Mouse (Mus musculus) induced T-regulatory cell, adult 2 months (primary cell): ENCODE data around the gene Mpz.

ENCODE experiments used
- DNase-seq: peaks from one replicate; pipeline ENCODE4 v3.0.0-alpha.2; 2012; ENCODE audit warnings: low read depth

Mpz gene

DNA sequence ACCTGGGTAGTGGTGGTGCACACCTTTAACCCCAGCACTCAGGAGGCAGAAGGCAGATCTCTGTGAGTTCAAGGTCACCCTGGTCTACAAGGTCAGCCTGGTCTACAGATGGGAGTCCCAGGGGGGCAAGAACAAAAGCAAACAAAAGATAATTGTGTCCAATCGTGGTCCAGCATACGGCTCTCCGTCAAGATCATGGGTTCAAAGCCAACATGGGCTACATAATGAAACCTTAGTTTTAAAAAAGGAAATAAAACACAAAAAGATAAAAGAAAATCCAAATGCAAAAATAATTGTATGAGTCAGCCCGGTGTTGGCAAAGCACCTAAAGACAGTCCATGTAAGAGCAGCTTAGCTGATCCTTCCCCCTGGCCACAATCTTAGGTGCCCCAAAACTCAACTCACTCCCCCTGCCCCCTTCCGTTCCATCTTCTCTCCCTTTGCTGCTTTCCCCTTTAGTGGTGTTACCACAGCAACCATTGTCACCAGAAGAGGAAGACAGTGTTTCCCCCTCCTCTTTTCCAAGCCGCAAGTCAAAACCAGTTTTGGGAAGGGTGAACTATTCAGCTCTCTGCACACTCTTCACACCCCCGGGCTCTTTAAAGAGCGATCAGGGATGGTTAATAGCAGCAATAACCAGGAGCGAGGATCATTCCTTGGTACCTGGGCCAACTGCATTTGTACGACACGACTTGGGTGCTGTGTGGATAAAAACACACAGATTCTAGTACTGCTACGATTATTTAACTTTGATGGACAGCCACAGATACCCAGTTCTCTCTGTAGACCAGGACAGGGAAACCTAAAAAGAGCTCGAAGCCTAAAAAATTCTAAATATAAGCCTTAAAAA is 37.6 kb downstream of the Mpz start:
- DNase-seq: no peak

DNA sequence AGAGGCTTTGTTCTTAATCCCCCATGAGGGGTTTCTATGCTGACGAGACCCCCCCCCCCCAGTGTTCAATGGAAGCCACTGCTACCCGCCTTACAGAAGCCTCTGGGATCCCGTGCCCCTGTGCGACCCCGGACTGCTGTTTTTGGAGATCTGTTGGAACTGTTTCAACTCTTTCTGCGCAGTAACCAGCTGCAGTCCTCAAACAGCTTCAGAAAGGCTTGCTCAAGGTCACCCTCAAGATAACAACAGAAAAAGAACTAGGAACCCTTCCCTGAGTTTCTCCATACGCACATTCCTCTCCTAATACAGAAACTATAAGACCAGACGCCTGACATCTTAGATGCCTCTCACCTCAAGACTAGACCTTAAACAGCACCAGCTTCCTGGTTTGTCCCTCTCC is 38.5 kb downstream of the Mpz start:
- DNase-seq: no peak

DNA sequence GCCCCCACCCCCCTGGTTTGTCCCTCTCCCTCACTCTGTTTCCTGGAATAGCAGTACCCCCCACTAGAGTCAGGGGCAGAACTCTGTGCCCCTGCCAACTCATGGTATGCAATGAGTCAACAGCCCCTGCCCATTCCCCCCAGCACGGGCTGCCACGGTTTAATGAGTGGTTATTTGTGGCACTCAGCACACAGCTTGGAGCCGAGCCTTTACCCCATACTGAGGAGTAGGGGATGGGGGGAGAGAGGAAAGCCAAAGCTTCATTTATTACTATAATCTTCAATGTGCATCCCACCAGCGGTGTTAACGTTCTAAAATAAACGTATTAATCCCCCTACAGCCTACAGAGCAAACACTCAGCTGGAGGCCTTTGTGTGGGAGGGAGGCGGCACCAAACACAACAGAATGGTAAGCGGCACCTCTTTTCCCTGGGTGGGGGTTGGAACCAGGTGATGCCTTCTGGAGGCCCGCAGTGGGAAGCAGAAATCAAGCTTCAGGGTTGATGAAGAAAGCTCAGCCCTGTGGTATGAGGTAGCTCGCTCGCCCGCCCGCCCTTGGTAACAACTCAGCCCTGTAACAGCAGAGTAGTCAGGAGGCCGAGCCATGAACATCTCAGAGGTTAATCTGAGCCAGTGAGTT is 39.1 kb downstream of the Mpz start:
- no peak for DNase-seq

DNA sequence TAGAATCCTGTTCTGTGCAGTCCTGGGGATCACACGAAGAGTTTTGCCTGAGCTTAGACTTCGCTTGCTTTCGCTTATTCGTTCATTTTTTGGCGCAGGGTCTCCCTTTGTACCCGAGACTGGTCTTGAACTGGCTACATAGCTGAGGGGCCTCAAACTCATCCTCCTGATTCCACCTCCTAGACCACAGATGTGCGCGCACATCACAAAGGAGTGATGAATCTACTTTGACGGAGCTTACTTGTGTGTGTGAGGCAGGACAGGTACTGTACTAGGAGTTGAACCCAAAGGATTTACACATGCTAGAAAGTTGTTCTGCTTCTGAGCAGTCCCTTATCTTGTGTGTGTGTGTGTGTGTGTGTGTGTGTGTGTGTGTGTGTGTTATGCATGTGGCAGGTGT is 40.3 kb downstream of the Mpz start:
- no peak for DNase-seq

DNA sequence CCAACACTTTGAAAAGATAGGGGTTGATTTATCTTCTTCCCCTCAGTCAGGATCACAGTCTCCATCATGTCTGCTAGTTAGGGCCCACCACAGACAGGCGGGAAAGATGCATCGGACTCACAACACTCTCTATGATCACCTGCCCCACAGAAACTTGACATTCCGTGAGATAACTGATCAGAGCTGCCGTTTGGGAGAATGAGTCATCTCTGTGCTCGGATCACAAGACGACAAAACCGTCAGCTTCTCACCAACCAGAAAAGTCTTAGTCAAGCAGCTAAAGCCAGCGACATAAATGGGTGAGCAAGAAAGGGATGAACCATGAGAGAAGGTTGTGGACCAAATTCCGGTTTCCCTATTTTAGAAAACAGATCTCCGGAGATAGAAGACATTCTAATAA is 41.8 kb downstream of the Mpz start:
- DNase-seq: no peak

DNA sequence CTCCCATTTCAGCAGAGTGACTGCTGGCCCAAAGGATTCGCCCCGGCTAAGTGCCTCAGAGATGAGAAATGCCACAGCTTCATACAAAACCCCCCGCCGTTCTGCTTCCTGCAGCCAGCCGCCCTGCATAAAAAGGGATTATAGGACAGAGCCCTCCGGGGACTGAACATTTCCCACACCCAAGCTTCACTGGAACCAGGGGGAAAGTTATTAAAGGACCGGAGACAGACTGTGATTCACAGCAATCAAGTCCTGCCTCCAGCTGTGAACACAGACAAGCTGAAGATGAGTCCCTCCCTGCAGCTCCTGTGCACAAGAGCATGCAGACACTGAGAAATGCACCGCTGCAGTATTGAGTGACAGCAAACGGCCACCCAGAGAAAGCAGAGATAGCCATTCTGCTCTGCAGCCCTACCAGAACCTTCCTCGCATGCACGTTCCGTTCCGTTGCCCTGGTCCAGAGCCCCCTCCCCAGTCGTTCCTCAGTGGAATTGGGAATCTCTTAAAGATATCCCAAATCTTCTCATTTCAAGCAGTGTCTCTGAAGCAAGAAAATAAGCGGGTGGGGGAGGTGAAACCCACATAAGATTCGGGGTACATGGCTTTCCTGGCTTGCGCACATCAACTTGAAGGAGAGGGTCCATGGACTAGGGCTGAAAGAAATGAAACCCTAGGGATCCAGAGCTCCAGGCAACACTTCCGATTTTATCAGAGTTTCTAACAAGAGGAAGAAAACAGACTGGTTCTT is 42.8 kb downstream of the Mpz start:
- DNase-seq: no peak

DNA sequence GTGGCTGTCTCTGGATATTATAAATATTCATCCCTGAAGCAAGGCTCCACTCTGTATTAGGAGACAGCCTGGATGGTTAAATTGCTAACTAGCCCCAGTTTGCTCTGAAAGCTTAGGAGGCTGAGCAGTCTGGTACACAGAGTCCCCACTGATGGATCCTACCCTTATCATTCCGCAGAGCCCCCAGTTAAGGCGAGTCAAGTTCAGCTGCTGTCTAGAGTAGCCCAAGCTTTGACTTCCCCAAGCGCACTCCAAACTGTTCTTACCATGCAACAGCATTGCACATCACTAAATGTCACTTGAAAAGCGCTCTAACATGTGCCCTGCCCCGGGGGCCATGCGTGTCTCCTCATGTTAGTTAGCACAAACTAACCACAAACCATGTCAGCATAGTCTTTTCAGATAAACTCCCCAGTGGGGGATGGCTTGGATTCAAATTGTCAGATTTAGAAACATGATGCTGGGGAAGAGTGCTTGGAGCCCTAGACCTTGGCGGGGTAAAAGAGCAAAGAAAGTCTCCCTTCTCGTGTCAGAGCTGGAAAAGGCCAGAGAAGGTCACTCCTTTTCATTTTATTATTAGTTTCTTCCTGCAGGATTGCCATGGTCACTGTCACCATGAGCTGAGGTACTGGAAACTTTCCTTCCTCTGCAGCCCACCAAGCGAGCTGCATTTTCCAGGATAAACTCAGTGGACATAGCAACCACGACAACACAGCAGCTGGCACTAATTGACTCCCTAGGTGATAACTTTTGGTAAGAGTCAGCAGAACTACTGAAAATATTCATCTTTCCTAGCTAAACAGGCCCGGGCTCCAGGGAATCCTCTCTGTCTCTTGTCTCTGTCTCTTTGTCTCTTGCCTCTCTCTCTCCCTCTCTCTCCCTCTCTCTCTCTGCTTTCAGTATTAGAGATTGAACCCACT is 43.7 kb downstream of the Mpz start:
- no peak for DNase-seq

DNA sequence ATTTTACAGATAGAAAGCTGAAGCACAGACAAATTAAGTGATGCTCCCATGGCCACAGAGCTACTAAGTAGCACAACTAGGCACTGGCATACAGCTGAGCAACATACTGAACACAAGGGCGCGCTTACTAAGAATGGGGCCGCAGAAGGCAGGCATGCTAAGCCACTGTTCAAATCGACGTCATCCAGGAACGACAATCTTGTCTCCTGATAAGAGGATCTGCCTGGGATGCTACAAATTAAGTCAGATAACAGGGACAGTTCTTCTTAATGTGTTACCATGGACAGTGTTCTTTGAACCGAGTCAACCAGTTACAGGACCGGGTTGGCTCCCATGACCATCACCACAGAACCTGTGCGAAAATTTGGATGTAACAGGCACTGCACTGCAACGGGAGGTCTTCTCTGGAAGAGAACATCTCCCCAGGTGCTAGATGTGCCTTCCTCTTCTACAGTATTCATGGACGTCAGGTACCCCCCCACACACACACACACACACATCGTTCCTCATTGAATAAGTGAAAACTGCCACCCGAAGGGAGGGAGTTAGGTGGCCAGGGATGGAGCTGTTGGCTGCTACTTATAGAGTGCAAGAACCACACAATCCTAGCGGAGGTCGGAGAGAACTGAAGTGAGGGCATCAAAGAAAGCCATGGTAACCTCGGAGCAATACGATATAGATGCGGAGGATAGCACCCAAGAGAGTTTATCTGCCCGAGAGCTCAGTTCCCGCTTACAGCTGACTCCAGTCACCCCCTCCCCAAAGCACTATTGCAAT is 44.7 kb downstream of the Mpz start:
- no peak for DNase-seq

DNA sequence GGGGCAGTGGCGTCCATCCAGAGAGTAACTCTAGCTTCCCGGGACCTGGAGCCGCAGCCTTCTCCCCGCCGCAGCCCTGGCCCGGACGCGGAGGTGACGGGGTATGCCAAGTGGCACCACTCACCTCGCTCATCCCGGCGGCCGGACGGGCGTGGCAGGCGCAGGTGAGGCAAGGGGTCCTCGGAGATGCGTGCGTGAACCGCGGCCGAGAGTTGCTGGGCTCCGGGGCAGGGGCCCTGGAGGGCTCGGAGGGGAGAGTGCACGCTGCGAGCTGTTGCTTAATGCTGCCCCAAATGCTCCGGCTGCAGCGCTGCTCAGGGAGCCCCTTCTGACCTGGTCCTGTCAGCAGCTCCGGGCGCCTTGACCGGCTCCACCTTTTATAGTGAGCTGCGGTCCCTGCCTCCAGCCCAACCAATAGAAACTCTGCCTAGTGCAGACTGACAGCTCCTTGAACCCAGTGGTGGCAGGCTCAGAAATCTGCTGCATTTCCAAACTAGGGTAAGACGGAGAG is 45.4 kb downstream of the Mpz start, which contains the start of gene Pcp4l1:
Pcp4l1 (minus strand) TSS at position 382 of the 511 bp plus-strand sequence.
- DNase-seq: no peak

DNA sequence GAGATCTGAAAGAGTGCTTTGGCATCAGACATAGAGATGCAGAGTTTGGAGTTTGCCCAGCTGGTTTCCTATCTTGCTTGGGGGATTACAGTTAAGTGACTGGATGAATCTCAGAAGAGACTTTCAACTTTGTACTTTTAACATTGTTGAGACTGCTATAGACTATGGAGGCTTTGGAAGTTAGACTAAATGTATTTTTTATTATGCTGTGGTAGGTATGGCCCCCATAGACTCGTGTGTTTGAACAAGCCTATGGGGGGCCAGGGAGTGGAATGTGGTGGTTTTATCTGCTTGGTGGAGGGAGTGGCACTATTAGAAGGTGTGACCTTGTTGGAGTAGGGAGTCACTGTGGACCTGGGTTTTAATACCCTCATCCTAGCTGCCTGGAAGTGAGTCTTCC is 49.0 kb downstream of the Mpz start:
- no peak for DNase-seq

DNA sequence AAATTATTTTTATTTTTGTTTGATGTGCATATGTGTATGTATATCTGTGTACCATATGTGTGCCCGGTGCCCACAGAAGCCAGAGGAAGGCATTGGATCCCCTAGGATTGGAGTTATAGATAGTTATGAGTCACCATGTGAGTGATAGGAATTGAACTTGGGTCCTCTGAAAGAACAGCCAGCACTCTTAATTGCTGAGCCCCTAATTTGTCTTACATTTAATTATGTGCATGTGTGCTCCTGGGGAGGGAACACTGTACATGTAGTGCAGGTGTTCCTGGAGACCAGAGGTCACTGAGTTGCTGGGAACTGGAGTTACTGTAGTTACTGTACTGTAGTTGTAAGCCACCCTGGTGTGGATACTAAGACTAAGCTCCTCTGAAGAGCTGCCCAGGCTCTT is 50.3 kb downstream of the Mpz start:
- no peak for DNase-seq

DNA sequence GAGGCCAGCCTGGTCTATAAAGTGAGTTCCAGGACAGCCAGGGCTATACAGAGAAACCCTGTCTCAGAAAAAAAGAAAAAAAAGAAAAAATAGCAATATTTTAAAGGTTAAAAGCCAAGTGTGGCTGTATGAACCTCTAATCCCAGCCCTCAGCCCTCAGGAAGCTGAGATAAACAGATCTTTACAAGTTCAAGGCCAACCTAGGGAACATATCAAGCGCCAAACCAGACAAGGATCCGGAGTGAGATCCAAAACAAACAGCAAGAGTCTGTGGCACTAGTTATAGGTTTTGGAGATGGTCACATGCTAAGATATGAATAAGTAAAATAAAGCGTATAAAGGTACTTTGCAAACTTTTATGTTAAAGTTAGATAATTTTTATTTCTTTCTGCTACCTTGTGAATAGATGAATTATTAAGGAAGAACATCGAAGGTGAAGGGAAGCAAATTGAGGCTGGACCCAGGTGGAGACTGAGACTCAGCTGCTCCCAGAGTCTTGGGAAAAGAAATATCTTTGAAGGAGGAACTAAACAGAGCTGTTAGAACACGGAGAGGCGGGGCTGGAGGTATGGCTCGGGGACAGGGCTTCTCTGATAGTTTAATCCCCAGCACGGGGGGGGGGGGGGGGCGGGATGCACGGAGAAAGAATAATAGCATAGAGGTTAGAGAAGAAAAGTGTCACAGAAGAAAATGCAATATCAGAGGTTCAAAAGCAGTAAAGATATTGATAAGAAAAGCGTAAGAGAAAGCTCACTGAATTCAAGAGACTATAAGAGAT is 53.1 kb downstream of the Mpz start:
- no peak for DNase-seq

DNA sequence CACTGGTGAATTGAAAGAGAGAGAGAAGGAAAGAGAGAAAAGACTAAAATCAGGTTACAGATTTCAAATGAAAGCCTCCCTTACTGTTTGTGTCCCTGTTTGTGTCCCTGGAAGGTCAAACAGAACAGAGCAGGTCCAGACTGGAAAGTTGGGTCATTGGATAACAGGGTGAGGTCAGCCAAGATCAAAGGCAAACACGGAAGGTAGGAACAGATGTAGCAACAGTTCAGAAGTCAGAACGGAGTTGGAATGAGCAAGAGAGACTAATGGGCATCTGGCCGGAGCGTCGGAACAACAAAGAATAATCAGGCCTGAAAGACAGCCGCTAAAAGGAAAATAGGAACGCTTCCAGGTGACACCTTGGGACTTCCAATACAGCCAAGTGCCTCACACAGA is 53.7 kb downstream of the Mpz start:
- no peak for DNase-seq

DNA sequence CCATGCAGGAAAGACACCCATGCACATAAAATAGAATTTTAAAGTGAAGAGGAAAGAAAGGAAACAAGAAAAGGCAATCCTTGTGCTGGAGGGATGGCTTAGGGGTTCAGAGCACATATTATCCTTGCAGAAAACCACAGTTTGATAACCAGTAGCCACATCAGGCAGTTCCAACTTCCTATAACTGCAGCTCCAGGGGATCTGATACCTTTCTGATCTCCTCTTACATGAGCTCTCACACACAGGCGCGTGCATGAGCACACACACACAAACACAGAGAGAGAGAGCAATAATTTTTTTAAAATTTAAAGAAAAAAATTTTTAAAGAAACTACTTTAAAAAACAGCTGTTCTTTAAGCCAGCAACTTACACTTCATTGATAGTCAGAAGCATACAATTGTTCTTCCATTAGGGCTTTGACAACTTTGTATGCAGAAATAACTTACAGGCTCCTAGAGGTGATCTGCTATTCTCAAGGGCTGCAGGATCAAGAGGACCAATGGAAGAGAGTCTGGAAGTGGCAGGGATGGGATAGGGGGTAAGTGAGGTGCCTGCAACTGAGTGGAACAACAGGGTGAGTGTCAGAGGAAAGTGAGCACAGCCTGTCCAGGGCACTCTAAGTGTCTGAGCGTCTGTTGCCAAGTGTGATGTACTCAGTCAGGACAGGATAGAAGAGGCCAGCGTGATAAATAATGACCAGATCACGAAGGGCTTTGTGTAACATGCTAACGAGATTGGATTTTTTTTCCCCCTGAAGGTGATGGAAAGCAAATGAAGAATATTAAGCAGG is 55.4 kb downstream of the Mpz start:
- no peak for DNase-seq

DNA sequence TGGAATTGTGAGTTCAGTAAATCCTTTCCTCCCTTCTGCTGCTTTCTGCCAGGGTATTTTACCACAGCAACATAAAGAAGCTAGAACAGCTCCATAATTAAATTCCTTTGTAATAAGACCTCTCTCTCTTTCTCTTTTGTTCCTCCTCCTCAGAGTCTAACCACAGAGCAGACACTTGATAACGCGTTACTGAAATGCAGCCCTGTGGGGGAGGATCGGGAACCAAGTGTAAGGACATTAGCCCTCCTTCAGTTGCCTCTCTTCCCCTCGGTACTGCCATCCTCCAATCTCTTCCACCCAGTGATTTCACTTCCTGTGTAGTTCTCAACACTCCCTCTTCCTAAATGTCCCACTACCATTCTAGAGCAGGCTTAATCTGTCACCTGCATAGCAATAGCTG is 58.9 kb downstream of the Mpz start:
- DNase-seq: no peak
